Mouse (Mus musculus): Measurements from ENCODE around the gene Edc3.

The Edc3 gene

DNA sequence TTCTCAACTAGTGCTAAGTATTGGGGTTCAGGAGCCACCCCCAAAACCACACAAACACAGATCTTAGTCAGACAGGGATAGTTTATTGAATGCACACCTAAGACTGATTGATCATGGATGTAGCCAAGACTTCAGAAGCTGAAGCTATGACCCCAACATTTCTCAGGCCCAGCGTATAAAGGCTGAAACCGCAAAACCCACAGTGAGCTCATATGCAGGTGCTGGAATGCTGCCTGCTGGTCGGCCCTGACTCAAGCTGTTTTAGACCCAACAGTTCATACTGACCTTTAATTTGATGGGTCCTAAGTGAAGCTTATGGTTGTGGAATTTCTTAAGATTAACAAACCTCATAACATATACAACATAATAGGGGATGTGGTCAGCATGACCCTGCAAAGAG is 74.3 kb downstream of the Edc3 start:
- no peaks in the 10 kb centered on the region for H3K27me3 ChIP-seq (ENCODE audit: control insufficient read depth, insufficient read depth, low read length, poor library complexity, severe bottlenecking)
- DNase-seq (ENCODE audit: low read depth, low spot score), result no peak

DNA sequence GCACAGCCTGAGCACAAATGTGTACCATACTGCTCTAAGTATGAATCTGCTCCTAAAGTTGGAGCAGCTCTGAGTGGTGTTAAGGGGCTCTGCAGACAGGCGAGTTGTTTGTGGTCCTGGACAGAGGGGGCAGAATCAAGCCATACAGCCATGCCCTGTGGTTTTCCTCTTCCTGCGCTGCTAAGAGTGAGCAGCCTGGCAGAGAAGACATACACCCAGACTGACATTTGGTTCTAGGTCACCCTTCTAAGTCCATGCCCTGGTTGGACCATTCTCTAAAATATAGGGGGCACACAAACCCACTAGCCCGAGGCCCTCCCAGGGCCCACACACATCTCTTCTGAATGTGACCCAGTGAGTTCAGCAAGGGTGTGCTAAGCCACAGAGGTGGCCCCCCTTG is 81.4 kb downstream of the Edc3 start:
- Histone ChIP-seq H3K36me3 (ENCODE audit: control insufficient read depth, insufficient read depth, low read length, poor library complexity, severe bottlenecking) (peaks cover 14% of the 10 kb centered on the region), H3K27me3 (ENCODE audit: control insufficient read depth, insufficient read depth, low read length, poor library complexity, severe bottlenecking) (no peaks in the 10 kb centered on the region)
- peak; percentile 21 for DNase-seq (ENCODE audit: low read depth, low spot score)

More for the DNA sequence above, 74.3 kb downstream of the Edc3 start:
- H3K36me3 ChIP-seq (ENCODE audit: control insufficient read depth, insufficient read depth, low read length, poor library complexity, severe bottlenecking), result no peaks in the 10 kb centered on the region

DNA sequence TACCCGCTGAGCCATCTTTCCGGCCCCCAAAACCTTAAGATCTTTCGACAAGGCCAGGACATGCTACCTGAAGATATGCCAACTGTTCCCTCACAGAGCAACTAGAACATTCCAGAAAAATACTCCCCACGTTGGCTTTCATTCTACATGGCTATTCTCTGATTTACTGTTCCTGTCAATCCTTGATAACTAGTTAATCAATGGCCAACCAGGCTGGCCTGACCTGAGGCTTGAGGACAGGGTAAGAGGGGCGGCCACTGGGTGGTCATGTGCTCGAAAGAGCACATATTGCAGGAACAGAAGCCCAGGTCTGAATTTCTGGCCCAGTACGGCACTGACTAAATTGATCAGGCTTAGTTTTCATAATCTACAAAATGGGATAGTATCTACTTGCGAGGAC is 89.1 kb downstream of the Edc3 start:
- DNase-seq (ENCODE audit: low read depth, low spot score), result no peak
- H3K36me3 ChIP-seq (ENCODE audit: control insufficient read depth, insufficient read depth, low read length, poor library complexity, severe bottlenecking), result peaks cover 27% of the 10 kb centered on the region
- no peaks in the 10 kb centered on the region for H3K27me3 ChIP-seq (ENCODE audit: control insufficient read depth, insufficient read depth, low read length, poor library complexity, severe bottlenecking)

DNA sequence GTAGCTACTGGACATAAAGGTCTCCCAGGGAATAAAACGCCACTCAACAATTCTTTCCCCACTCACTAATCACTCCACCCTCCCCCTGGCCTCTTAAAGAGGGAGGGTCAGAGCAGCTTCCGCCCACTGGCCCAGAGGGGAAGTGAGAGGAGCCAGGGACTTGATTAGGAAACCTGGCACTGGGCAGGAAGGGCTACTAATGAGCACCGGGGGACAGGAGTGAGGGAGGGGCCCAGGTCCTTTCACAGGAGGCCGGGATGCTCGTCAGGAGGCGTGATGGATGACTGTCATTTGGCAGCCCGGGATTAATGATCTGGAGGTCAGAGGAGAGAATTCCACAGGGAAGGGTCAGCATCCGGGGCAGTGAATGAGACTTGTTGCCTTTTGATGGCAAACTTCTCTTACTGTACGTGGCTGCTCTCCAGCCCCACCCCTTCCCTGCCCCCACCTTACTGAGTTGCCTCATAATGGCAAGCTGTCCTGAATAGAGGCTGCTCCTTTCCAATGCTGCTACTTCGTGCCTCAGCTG is 90.4 kb downstream of the Edc3 start:
- Histone ChIP-seq H3K27me3 (ENCODE audit: control insufficient read depth, insufficient read depth, low read length, poor library complexity, severe bottlenecking) (no peaks in the 10 kb centered on the region), H3K36me3 (ENCODE audit: control insufficient read depth, insufficient read depth, low read length, poor library complexity, severe bottlenecking) (peaks cover 27% of the 10 kb centered on the region)
- no peak for DNase-seq (ENCODE audit: low read depth, low spot score)

DNA sequence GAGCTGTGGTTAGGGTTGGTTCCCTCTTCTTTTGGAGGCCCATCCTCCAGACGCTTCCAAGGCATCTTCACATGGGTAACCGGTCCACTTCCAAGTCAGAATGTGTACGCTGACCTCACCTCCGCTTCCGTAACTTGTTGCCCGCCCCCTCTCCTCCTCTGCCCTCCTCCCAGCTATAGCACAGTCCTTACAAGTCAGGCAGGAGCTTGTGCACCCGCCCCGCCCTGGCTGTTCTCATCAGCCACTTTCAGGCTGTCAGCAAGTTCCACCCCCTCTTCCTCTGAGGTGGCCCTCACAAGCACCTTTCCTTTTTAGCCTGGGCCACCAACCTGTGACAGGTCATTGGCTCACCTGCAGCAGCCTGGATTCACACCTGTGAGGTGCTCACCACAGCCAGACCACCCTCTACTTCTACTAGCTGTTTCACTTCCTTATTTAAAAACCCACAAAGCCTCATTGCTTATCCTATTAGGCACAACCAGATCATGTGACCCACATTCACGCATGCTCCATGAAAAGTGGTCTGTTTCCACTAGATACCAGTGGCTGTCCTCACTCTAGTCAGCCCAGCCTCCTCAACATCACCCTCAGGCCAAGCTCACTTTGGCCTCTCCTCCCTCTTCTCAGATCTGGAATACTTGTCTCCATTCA is 92.1 kb downstream of the Edc3 start:
- DNase-seq (ENCODE audit: low read depth, low spot score), result peak; percentile 82
- no peaks in the 10 kb centered on the region for H3K27me3 ChIP-seq (ENCODE audit: control insufficient read depth, insufficient read depth, low read length, poor library complexity, severe bottlenecking)
- peaks cover 27% of the 10 kb centered on the region for H3K36me3 ChIP-seq (ENCODE audit: control insufficient read depth, insufficient read depth, low read length, poor library complexity, severe bottlenecking)

All from splenic B cell, adult 2 months (primary cell).